Mouse (Mus musculus) cortical plate, adult 2 months (tissue): ENCODE data around the gene Adam29. TPM values are rescaled to one million over a fixed set of nuclear protein-coding genes. Genes with fewer than 3 reads are reported as not detected.
A peak's percentile ranks its signal among the peaks of the same experiment; 100 is the strongest.

Experiments used
- H3K27ac ChIP-seq: fragments of 200-500 bp; 2 replicates; pipeline ENCODE4 v1.5.1; 2012; ENCODE audit warnings: low read length, control low read depth, inconsistent platforms; ENCODE audit not compliant: insufficient read depth
- H3K4me1 ChIP-seq: fragments of 200-500 bp; 2 replicates; pipeline ENCODE4 v1.6.1; 2011; ENCODE audit warnings: low read length; ENCODE audit not compliant: control insufficient read depth, insufficient read depth
- H3K4me3 ChIP-seq: fragments of 200-500 bp; 2 replicates; pipeline ENCODE4 v1.5.1; 2011; ENCODE audit warnings: mild to moderate bottlenecking, low read length, control low read depth; ENCODE audit not compliant: insufficient read depth
- CTCF ChIP-seq: fragments of 200-500 bp; IDR thresholded peaks from 2 replicates; pipeline ENCODE4 v1.5.1; 2011; ENCODE audit warnings: mild to moderate bottlenecking, control low read depth, low read length; ENCODE audit not compliant: insufficient read depth; ENCODE audit errors: extremely low read depth
- POLR2A ChIP-seq: fragments of 200-500 bp; IDR thresholded peaks from 2 replicates; pipeline ENCODE4 v1.6.1; 2011; ENCODE audit warnings: mild to moderate bottlenecking, low read length, control low read depth; ENCODE audit not compliant: insufficient read depth; ENCODE audit errors: extremely low read depth
- polyA plus RNA-seq: library from polyadenylated mRNA; depleted of rRNA; stranded (reverse); fragments of >200 nt; gene quantifications from 2 replicates; pipeline ENCODE4 v1.2.3, GENCODE M21; 2012; rRNA removed

Adam29 gene
- polyA plus RNA-seq: not detected in 2 replicates

DNA sequence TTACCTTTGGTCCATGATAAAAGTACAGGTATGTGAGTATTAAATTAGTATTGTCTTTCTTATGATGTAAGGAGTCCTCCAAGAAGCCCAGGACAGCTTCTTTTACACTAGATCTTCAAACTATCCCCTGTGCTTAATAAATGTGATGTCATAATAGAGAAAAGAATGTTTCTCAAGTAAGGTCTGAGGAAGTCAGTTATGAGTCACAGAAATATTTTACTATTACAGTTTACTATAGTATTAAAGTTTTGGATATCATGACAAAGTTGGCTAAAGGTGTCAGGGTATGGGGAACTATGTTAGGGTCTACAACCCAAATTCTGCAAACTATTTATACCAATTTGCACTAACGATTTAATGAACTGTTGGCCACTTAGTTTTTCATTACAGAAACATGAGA, at the start of gene Adam29:
Adam29 (minus strand) TSS at position 101 of the 400 bp plus-strand sequence.
- H3K27ac ChIP-seq: no peak within 1 kb of the TSS
- TF ChIP-seq CTCF: no peak
- no peak for TF ChIP-seq POLR2A
- no peaks in the 10 kb centered on the region for H3K4me1 ChIP-seq
- H3K4me3 ChIP-seq: no peak within 1 kb of the TSS

DNA sequence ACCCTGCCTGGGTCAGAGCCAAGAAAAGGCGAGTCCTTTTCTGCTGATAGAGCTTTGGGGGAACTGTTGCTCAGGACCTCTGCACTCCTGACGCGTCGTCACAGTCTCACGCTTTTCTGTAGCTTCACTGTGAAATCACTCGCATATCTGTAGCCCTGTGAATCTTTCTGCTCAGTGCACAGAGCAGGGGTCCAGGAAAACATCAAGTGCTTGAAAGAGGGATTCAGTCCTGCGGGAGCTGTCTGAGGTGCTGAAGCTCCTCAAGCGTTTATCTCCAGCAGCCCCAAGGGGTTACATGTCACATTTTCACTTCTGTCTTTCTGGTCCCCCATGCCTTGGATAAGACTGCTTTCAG, 33.8 kb upstream of the Adam29 start:
- Histone ChIP-seq H3K4me3 (peak overlapping the region; percentile 64), H3K27ac (no peak overlapping the region), H3K4me1 (no peaks in the 10 kb centered on the region)
- no peak for TF ChIP-seq CTCF
- 0 out of 2 replicates have a peak, but pooled peaks have one; percentile 20 for TF ChIP-seq POLR2A

DNA sequence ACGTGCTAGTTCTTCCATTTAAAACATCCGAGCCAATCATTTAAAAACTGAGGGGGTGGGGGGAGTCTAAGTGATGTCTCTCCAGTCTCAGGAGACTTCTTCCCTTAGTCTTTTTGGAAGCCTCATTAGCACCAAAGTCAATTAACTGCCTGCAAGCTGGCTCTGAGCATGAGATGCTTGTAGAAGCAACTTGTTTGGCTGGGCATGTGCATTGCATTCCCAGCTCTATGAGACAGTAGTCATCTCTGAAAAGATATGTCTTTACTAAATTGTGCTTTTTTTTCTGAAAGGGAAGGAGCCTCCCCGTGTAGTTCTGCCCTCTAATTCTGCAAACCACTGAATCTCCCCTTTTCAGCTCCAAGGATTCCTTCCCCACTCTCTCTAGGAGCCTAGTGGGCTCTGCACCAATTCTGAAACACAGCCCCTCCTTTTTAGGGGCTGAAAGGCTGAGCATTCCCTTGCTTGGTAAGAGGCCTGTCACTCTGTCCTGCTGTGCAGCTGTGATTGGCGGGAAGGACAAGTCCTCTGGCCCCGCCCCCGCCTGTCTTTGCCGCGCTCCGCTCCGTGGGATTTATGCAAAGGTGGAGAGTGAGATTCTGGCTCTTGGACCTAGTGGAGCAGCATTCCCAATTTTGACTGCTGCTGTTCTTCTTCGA, 33.2 kb upstream of the Adam29 start, which contains the start of gene Glra3:
Glra3 (plus strand) TSS at position 591 of the 656 bp plus-strand sequence.
- no peak for TF ChIP-seq POLR2A
- TF ChIP-seq CTCF: no peak

More for the DNA sequence above, 33.2 kb upstream of the Adam29 start, which contains the start of gene Glra3:
- H3K4me1 ChIP-seq: no peaks in the 10 kb centered on the region
- H3K27ac ChIP-seq: no peak within 1 kb of the TSS
- H3K4me3 ChIP-seq: peak within 1 kb of the TSS; percentile 64

Other genes starting within 250 kb of the Adam29 start
- 1.8 and 2.0 TPM in 2 replicates for gene Glra3, start 33.5 kb upstream of the Adam29 start, polyA plus RNA-seq